Mouse (Mus musculus) liver, embryonic 11.5 days (tissue): Measurements from ENCODE around the gene Abcd1. TPM values are rescaled to one million over a fixed set of nuclear protein-coding genes. Genes with fewer than 3 reads are reported as not detected.

Experiments
- ATAC-seq: fragments of 200-750 bp; cut with Nextera tagmentation; replicated peaks from 2 replicates; pipeline ENCODE4 v1.8.0; 2017; ENCODE audit warnings: moderate number of reproducible peaks, mild to moderate bottlenecking, moderate TSS enrichment, moderate library complexity; ENCODE audit not compliant: low FRiP score
- DNase-seq: peaks from one replicate; pipeline ENCODE4 v3.0.0-alpha.2; 2017; ENCODE audit warnings: low spot score
- H3K27ac ChIP-seq: fragments of 300-500 bp; sonication (generic); 2 replicates; pipeline ENCODE4 v1.5.1; 2014; ENCODE audit warnings: mild to moderate bottlenecking, low read depth, low read length, control low read depth
- H3K27me3 ChIP-seq: fragments of 300-500 bp; sonication (generic); replicated peaks from 2 replicates; pipeline ENCODE4 v1.6.1; 2014; ENCODE audit warnings: low read length, mixed read lengths; ENCODE audit not compliant: control insufficient read depth, insufficient read depth
- H3K36me3 ChIP-seq: fragments of 300-500 bp; sonication (generic); 2 replicates; pipeline ENCODE4 v1.6.1; 2014; ENCODE audit warnings: mild to moderate bottlenecking, low read length, moderate library complexity, mixed read lengths; ENCODE audit not compliant: control insufficient read depth, insufficient read depth
- H3K4me1 ChIP-seq: fragments of 300-500 bp; sonication (generic); replicated peaks from 2 replicates; pipeline ENCODE4 v1.6.1; 2014; ENCODE audit warnings: low read length, mixed read lengths; ENCODE audit not compliant: control insufficient read depth, insufficient read depth
- H3K4me2 ChIP-seq: fragments of 300-500 bp; sonication (generic); 2 replicates; pipeline ENCODE4 v1.6.1; 2014; ENCODE audit warnings: mild to moderate bottlenecking, control low read depth, moderate library complexity
- H3K4me3 ChIP-seq: fragments of 300-500 bp; sonication (generic); 2 replicates; pipeline ENCODE4 v1.5.1; 2014; ENCODE audit warnings: low read depth, low read length, control low read depth
- H3K9ac ChIP-seq: fragments of 300-500 bp; sonication (generic); 2 replicates; pipeline ENCODE4 v1.6.1; 2014; ENCODE audit warnings: low read depth, low read length, control low read depth
- H3K9me3 ChIP-seq: fragments of 300-500 bp; sonication (generic); 2 replicates; pipeline ENCODE4 v1.6.1; 2016; ENCODE audit warnings: low read length, inconsistent platforms, mixed read lengths; ENCODE audit not compliant: control insufficient read depth
- WGBS: fragments of 180-500 bp; shearing (Covaris S2); extraction: QIAGEN DNeasy Blood & Tissue Kit; methylation state at CpG from one replicate; pipeline ENCODE4 v1.1.7; 2014; 5-methylcytosine and 5-hydroxymethylcytosine counted together
- polyA plus RNA-seq: library from polyadenylated mRNA; unstranded; fragments of >200 nt; fragmentation: Nextera tagmentation; extraction: Ambion mirVana; gene quantifications from 2 replicates; pipeline ENCODE4 v1.2.1, GENCODE M21; 2014

Abcd1 gene
- 13.0 and 13.3 TPM in 2 replicates for polyA plus RNA-seq

- WGBS: 15% methylated on average over 42 of the region's 45 CpGs
- peaks cover 2% of the 10 kb centered on the region; the same call in 1 of the 2 replicates for H3K36me3 ChIP-seq
- H3K4me3 ChIP-seq: peak within 1 kb of the TSS; percentile 66
- H3K4me2 ChIP-seq: peak within 1 kb of the TSS; percentile 88
- H3K27me3 ChIP-seq: no peaks in the 10 kb centered on the region
- DNase-seq (peak; percentile 87), ATAC-seq (peak; percentile 90)
- H3K9ac ChIP-seq: peak within 1 kb of the TSS; percentile 83
- peaks cover 11% of the 10 kb centered on the region for H3K4me1 ChIP-seq
- H3K9me3 ChIP-seq: no peaks in the 10 kb centered on the region
- H3K27ac ChIP-seq: peak within 1 kb of the TSS; percentile 84
Observed at GRCm38 (mm10) chrX:73716109-73716661, at the start of gene Abcd1, which contains the start of gene Bcap31. TSS of gene Abcd1 (plus strand) at chrX:73716597. TSS of gene Bcap31 (minus strand) at chrX:73716175.

DNA sequence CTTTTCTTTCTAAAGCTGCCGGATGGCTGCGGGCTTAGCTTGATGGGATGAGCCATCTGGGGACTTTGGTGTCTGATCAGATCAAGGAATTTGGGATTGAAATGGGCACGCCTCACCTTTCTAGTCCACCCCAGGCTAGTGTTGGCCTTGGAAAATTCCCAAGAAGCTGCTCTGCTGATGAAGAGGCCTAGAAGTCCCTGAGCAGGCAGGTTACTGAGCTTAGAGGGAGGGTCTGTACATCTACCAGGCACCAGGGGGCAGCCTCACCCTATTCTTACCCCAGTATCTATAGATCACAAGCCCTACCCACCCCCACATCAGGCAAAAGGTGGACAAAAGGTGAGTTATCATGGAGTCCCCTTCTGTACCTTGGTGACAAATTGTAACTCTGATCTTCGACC is 44.4 kb upstream of the Abcd1 start:
- no peak overlapping the region for H3K27ac ChIP-seq
- H3K9ac ChIP-seq: no peak overlapping the region
- WGBS: 48% methylated on average over 4 of the region's 4 CpGs
- H3K4me3 ChIP-seq: no peak overlapping the region
- H3K9me3 ChIP-seq: no peaks in the 10 kb centered on the region
- peaks cover 26% of the 10 kb centered on the region for H3K27me3 ChIP-seq
- H3K36me3 ChIP-seq: no peaks in the 10 kb centered on the region
- no peaks in the 10 kb centered on the region for H3K4me1 ChIP-seq
- DNase-seq (peak; percentile 53), ATAC-seq (peak; percentile 60)
- H3K4me2 ChIP-seq: no peak overlapping the region

- DNase-seq: peak; percentile 48
- ATAC-seq: peak; percentile 57
- H3K27ac ChIP-seq: no peak within 1 kb of the TSS
- no peaks in the 10 kb centered on the region for H3K4me1 ChIP-seq
- peaks cover 26% of the 10 kb centered on the region for H3K27me3 ChIP-seq
- peak within 1 kb of the TSS; percentile 60 for H3K4me3 ChIP-seq
- peak within 1 kb of the TSS; percentile 65 for H3K9ac ChIP-seq
- H3K9me3 ChIP-seq: no peaks in the 10 kb centered on the region
- H3K36me3 ChIP-seq: no peaks in the 10 kb centered on the region
- 10% methylated on average over 57 of the region's 72 CpGs for WGBS
- H3K4me2 ChIP-seq: peak within 1 kb of the TSS; percentile 75
Observed at GRCm38 (mm10) chrX:73672879-73673618, 43.3 kb upstream of the Abcd1 start, which contains the start of gene Slc6a8. TSS of gene Slc6a8 (plus strand) at chrX:73673150.

DNA sequence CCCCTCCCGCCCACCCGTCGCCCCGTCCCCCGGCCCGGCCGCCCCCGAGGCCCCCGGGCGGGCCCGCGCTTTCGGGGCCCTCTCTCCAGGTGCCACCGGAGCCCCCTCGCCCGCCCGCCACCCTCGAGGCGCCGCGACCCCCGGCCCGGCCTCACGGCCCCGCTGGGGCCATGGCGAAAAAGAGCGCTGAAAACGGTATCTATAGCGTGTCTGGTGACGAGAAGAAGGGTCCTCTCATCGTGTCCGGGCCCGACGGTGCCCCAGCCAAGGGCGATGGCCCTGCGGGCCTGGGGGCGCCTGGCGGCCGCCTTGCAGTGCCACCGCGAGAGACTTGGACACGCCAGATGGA is 42.8 kb upstream of the Abcd1 start:
- H3K4me1 ChIP-seq: no peaks in the 10 kb centered on the region
- peak overlapping the region; percentile 65 for H3K9ac ChIP-seq
- H3K4me3 ChIP-seq: peak overlapping the region; percentile 60
- H3K36me3 ChIP-seq: no peaks in the 10 kb centered on the region
- no peaks in the 10 kb centered on the region for H3K9me3 ChIP-seq
- 21% methylated on average over 35 of the region's 42 CpGs for WGBS
- ATAC-seq (0 out of 2 replicates have a peak, but pooled peaks have one; percentile 10), DNase-seq (no peak)
- H3K27ac ChIP-seq: no peak overlapping the region
- H3K27me3 ChIP-seq: peaks cover 26% of the 10 kb centered on the region
- H3K4me2 ChIP-seq: peak overlapping the region; percentile 75

DNA sequence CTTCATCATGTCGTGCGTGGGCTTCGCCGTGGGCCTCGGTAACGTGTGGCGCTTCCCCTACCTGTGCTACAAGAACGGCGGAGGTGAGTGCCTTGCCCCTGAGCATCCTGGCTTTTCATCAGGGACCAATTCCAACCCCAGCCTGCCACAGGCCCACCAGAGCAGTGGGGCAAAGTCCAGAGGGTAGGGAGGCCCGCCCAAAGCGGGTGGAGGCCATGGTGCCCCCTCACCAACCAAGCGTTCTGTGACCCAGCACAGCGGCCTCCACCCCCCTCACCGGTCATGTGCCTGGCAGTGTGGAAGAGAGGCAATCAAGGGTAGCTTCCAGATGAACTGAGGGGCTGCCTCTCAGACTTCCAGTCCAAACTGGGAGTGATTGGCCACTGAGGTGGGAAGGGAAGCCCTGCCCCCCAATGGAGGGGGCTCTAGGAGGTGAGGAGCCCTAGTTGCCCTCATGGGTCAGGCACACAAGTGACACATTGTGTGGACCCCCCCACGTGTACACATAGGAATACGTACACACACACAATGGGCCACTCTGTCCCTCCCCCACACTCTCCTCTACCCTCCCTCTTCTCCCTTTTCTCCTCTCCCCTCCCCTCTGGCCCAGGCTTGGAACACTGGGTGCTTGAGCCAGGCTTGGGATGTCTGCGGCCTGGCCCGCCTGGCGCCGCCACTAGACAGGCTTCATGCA is 42.3 kb upstream of the Abcd1 start:
- H3K27ac ChIP-seq: no peak overlapping the region
- peak; percentile 36 for DNase-seq

DNA sequence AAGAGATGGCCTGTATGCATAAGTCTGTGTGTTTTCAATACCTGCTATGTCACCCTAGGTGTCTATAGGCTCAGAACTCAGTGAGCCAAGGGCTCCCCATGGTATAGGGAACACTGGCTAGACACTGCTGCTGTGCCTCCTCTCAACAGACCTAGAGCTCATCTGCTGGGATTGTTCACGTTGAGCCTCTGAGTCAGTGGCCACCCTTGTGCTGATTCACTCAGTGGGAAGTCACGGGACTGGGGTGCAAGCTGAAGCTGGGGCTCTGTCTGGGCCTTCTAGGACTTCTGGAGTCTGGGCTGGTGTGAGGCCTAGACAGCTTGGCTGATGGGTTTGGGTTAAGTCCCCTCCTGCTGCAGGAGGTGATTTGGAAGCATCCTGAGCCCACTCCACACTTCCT is 41.2 kb upstream of the Abcd1 start:
- peaks cover 26% of the 10 kb centered on the region for H3K27me3 ChIP-seq
- H3K36me3 ChIP-seq: no peaks in the 10 kb centered on the region
- ATAC-seq (no peak), DNase-seq (no peak)
- 55% methylated on average over 2 of the region's 2 CpGs for WGBS
- no peaks in the 10 kb centered on the region for H3K9me3 ChIP-seq
- H3K4me2 ChIP-seq: no peak overlapping the region
- no peaks in the 10 kb centered on the region for H3K4me1 ChIP-seq
- no peak overlapping the region for H3K4me3 ChIP-seq
- no peak overlapping the region for H3K27ac ChIP-seq
- no peak overlapping the region for H3K9ac ChIP-seq

More for the DNA sequence above, 42.3 kb upstream of the Abcd1 start:
- H3K4me3 ChIP-seq: peak overlapping the region; percentile 60
- H3K9me3 ChIP-seq: no peaks in the 10 kb centered on the region
- 0 out of 2 replicates have a peak, but pooled peaks have one; percentile 22 for ATAC-seq
- 29% methylated on average over 20 of the region's 20 CpGs for WGBS
- peaks cover 26% of the 10 kb centered on the region for H3K27me3 ChIP-seq
- peak overlapping the region; percentile 65; the same call in 1 of the 2 replicates for H3K9ac ChIP-seq
- peak overlapping the region; percentile 75 for H3K4me2 ChIP-seq
- H3K36me3 ChIP-seq: no peaks in the 10 kb centered on the region
- no peaks in the 10 kb centered on the region for H3K4me1 ChIP-seq

- no peaks in the 10 kb centered on the region for H3K9me3 ChIP-seq
- H3K27me3 ChIP-seq: peaks cover 26% of the 10 kb centered on the region
- H3K4me3 ChIP-seq: no peak overlapping the region
- no peaks in the 10 kb centered on the region for H3K4me1 ChIP-seq
- WGBS: 92% methylated on average over 4 of the region's 4 CpGs
- H3K36me3 ChIP-seq: no peaks in the 10 kb centered on the region
- no peak overlapping the region for H3K4me2 ChIP-seq
- ATAC-seq: no peak
- no peak overlapping the region for H3K9ac ChIP-seq
- no peak overlapping the region for H3K27ac ChIP-seq
- DNase-seq: no peak
Observed at GRCm38 (mm10) chrX:73676668-73677067, 39.7 kb upstream of the Abcd1 start.

- H3K4me2 ChIP-seq: no peak overlapping the region
- DNase-seq: no peak
- ATAC-seq: no peak
- 85% methylated on average over 2 of the region's 2 CpGs for WGBS
- H3K27me3 ChIP-seq: no peaks in the 10 kb centered on the region; the same call in 1 of the 2 replicates
- no peak overlapping the region for H3K4me3 ChIP-seq
- no peak overlapping the region for H3K27ac ChIP-seq
- H3K9me3 ChIP-seq: no peaks in the 10 kb centered on the region
- H3K4me1 ChIP-seq: no peaks in the 10 kb centered on the region; the same call in 1 of the 2 replicates
- no peaks in the 10 kb centered on the region; the same call in 1 of the 2 replicates for H3K36me3 ChIP-seq
- no peak overlapping the region for H3K9ac ChIP-seq
Observed at GRCm38 (mm10) chrX:73684156-73684555, 32.2 kb upstream of the Abcd1 start.
